Mouse (Mus musculus): ENCODE data around the gene Swap70.

Swap70 gene

GRCm38 (mm10) chr7:110241472-110242289, 20.2 kb downstream of the Swap70 start:
- no peak overlapping the region for H3K4me3 ChIP-seq (replicated peaks; ENCODE audit: low read length)
- H3K9me3 ChIP-seq (ENCODE audit: low read length), result no peaks in the 10 kb centered on the region
- H3K36me3 ChIP-seq (ENCODE audit: insufficient read depth, low read length), result peaks cover 31% of the 10 kb centered on the region
- TF ChIP-seq CTCF (conservative IDR thresholded peaks at IDR 0.05; ENCODE audit: low read length) (no peak), NANOG (IDR thresholded peaks at IDR 0.05; ENCODE audit: borderline replicate concordance, low read length) (no peak), POU5F1 (IDR thresholded peaks at IDR 0.05; ENCODE audit: borderline replicate concordance, low read length) (no peak)
- H3K4me1 ChIP-seq (replicated peaks; ENCODE audit: low read depth, low read length), result peaks cover 49% of the 10 kb centered on the region
- no peaks in the 10 kb centered on the region for H3K27me3 ChIP-seq (ENCODE audit: insufficient read depth, low read length)

GRCm38 (mm10) chr7:110242290-110242581, 20.7 kb downstream of the Swap70 start:
- no peaks in the 10 kb centered on the region for H3K27me3 ChIP-seq (ENCODE audit: insufficient read depth, low read length)
- peaks cover 36% of the 10 kb centered on the region for H3K36me3 ChIP-seq (ENCODE audit: insufficient read depth, low read length)
- H3K4me3 ChIP-seq (replicated peaks; ENCODE audit: low read length), result no peak overlapping the region
- H3K9me3 ChIP-seq (ENCODE audit: low read length), result no peaks in the 10 kb centered on the region
- H3K4me1 ChIP-seq (replicated peaks; ENCODE audit: low read depth, low read length), result peaks cover 44% of the 10 kb centered on the region
- TF ChIP-seq CTCF (conservative IDR thresholded peaks at IDR 0.05; ENCODE audit: low read length), result no peak
- TF ChIP-seq POU5F1 (IDR thresholded peaks at IDR 0.05; ENCODE audit: borderline replicate concordance, low read length), result no peak
- no peak for TF ChIP-seq NANOG (IDR thresholded peaks at IDR 0.05; ENCODE audit: borderline replicate concordance, low read length)

- peaks cover 41% of the 10 kb centered on the region for H3K36me3 ChIP-seq (ENCODE audit: insufficient read depth, low read length)
- H3K4me1 ChIP-seq (replicated peaks; ENCODE audit: low read depth, low read length), result peaks cover 42% of the 10 kb centered on the region
- H3K9me3 ChIP-seq (ENCODE audit: low read length), result no peaks in the 10 kb centered on the region
- H3K4me3 ChIP-seq (replicated peaks; ENCODE audit: low read length), result no peak overlapping the region
- TF ChIP-seq CTCF (conservative IDR thresholded peaks at IDR 0.05; ENCODE audit: low read length) (no peak), POU5F1 (IDR thresholded peaks at IDR 0.05; ENCODE audit: borderline replicate concordance, low read length) (no peak), NANOG (IDR thresholded peaks at IDR 0.05; ENCODE audit: borderline replicate concordance, low read length) (no peak)
- no peaks in the 10 kb centered on the region for H3K27me3 ChIP-seq (ENCODE audit: insufficient read depth, low read length)
Observed at GRCm38 (mm10) chr7:110245128-110245527, 23.6 kb downstream of the Swap70 start.

GRCm38 (mm10) chr7:110246526-110246925, 25.0 kb downstream of the Swap70 start:
- no peak for TF ChIP-seq POU5F1 (IDR thresholded peaks at IDR 0.05; ENCODE audit: borderline replicate concordance, low read length)
- Histone ChIP-seq H3K4me3 (replicated peaks; ENCODE audit: low read length) (no peak overlapping the region), H3K36me3 (ENCODE audit: insufficient read depth, low read length) (peaks cover 45% of the 10 kb centered on the region), H3K9me3 (ENCODE audit: low read length) (no peaks in the 10 kb centered on the region), H3K27me3 (ENCODE audit: insufficient read depth, low read length) (no peaks in the 10 kb centered on the region), H3K4me1 (replicated peaks; ENCODE audit: low read depth, low read length) (peaks cover 37% of the 10 kb centered on the region)

- TF ChIP-seq POU5F1 (IDR thresholded peaks at IDR 0.05; ENCODE audit: borderline replicate concordance, low read length) (no peak), NANOG (IDR thresholded peaks at IDR 0.05; ENCODE audit: borderline replicate concordance, low read length) (no peak), CTCF (conservative IDR thresholded peaks at IDR 0.05; ENCODE audit: low read length) (no peak)
- H3K9me3 ChIP-seq (ENCODE audit: low read length), result no peaks in the 10 kb centered on the region
- no peaks in the 10 kb centered on the region for H3K27me3 ChIP-seq (ENCODE audit: insufficient read depth, low read length)
- no peak overlapping the region for H3K4me3 ChIP-seq (replicated peaks; ENCODE audit: low read length)
- H3K36me3 ChIP-seq (ENCODE audit: insufficient read depth, low read length), result peaks cover 57% of the 10 kb centered on the region
- H3K4me1 ChIP-seq (replicated peaks; ENCODE audit: low read depth, low read length), result peaks cover 27% of the 10 kb centered on the region
Observed at GRCm38 (mm10) chr7:110247801-110248200, 26.3 kb downstream of the Swap70 start.

GRCm38 (mm10) chr7:110248677-110249076, 27.2 kb downstream of the Swap70 start:
- H3K4me1 ChIP-seq (replicated peaks; ENCODE audit: low read depth, low read length), result peaks cover 22% of the 10 kb centered on the region
- TF ChIP-seq POU5F1 (IDR thresholded peaks at IDR 0.05; ENCODE audit: borderline replicate concordance, low read length) (no peak), CTCF (conservative IDR thresholded peaks at IDR 0.05; ENCODE audit: low read length) (no peak), NANOG (IDR thresholded peaks at IDR 0.05; ENCODE audit: borderline replicate concordance, low read length) (no peak)
- peaks cover 58% of the 10 kb centered on the region for H3K36me3 ChIP-seq (ENCODE audit: insufficient read depth, low read length)
- H3K9me3 ChIP-seq (ENCODE audit: low read length), result no peaks in the 10 kb centered on the region
- H3K27me3 ChIP-seq (ENCODE audit: insufficient read depth, low read length), result no peaks in the 10 kb centered on the region
- no peak overlapping the region for H3K4me3 ChIP-seq (replicated peaks; ENCODE audit: low read length)

- Histone ChIP-seq H3K9me3 (ENCODE audit: low read length) (no peaks in the 10 kb centered on the region), H3K36me3 (ENCODE audit: insufficient read depth, low read length) (peaks cover 70% of the 10 kb centered on the region), H3K27me3 (ENCODE audit: insufficient read depth, low read length) (no peaks in the 10 kb centered on the region), H3K4me3 (replicated peaks; ENCODE audit: low read length) (no peak overlapping the region), H3K4me1 (replicated peaks; ENCODE audit: low read depth, low read length) (peaks cover 18% of the 10 kb centered on the region)
- no peak for TF ChIP-seq POU5F1 (IDR thresholded peaks at IDR 0.05; ENCODE audit: borderline replicate concordance, low read length)
- no peak for TF ChIP-seq NANOG (IDR thresholded peaks at IDR 0.05; ENCODE audit: borderline replicate concordance, low read length)
Observed at GRCm38 (mm10) chr7:110253861-110254260, 32.4 kb downstream of the Swap70 start.

- H3K9me3 ChIP-seq (ENCODE audit: low read length), result no peaks in the 10 kb centered on the region
- H3K4me1 ChIP-seq (replicated peaks; ENCODE audit: low read depth, low read length), result peaks cover 12% of the 10 kb centered on the region
- no peaks in the 10 kb centered on the region for H3K27me3 ChIP-seq (ENCODE audit: insufficient read depth, low read length)
- TF ChIP-seq POU5F1 (IDR thresholded peaks at IDR 0.05; ENCODE audit: borderline replicate concordance, low read length) (no peak), NANOG (IDR thresholded peaks at IDR 0.05; ENCODE audit: borderline replicate concordance, low read length) (no peak), CTCF (conservative IDR thresholded peaks at IDR 0.05; ENCODE audit: low read length) (no peak)
- H3K36me3 ChIP-seq (ENCODE audit: insufficient read depth, low read length), result peaks cover 70% of the 10 kb centered on the region
- no peak overlapping the region for H3K4me3 ChIP-seq (replicated peaks; ENCODE audit: low read length)
Observed at GRCm38 (mm10) chr7:110254395-110254794, 32.9 kb downstream of the Swap70 start.

GRCm38 (mm10) chr7:110257059-110257458, 35.5 kb downstream of the Swap70 start:
- Histone ChIP-seq H3K4me1 (replicated peaks; ENCODE audit: low read depth, low read length) (peaks cover 7% of the 10 kb centered on the region), H3K36me3 (ENCODE audit: insufficient read depth, low read length) (peaks cover 57% of the 10 kb centered on the region), H3K27me3 (ENCODE audit: insufficient read depth, low read length) (no peaks in the 10 kb centered on the region), H3K4me3 (replicated peaks; ENCODE audit: low read length) (no peak overlapping the region), H3K9me3 (ENCODE audit: low read length) (no peaks in the 10 kb centered on the region)
- TF ChIP-seq POU5F1 (IDR thresholded peaks at IDR 0.05; ENCODE audit: borderline replicate concordance, low read length) (no peak), CTCF (conservative IDR thresholded peaks at IDR 0.05; ENCODE audit: low read length) (no peak), NANOG (IDR thresholded peaks at IDR 0.05; ENCODE audit: borderline replicate concordance, low read length) (no peak)
